Mouse (Mus musculus): ENCODE results near the gene Echdc2. TPM values are rescaled to one million over a fixed set of nuclear protein-coding genes. Genes with fewer than 3 reads are reported as not detected.

The Echdc2 gene
- polyA plus RNA-seq, 1 experiment from 2014 or later, result 44.3 TPM

- Histone ChIP-seq H3K4me3 (ENCODE audit: low read depth, low read length) (no peak overlapping the region), H3K4me1 (ENCODE audit: insufficient read depth) (no peaks in the 10 kb centered on the region), H3K27me3 (ENCODE audit: insufficient read depth, low read length) (no peaks in the 10 kb centered on the region), H3K4me2 (no peak overlapping the region), H3K9ac (no peak overlapping the region), H3K27ac (ENCODE audit: low read depth) (no peak overlapping the region), H3K36me3 (ENCODE audit: insufficient read depth) (no peaks in the 10 kb centered on the region), H3K9me3 (ENCODE audit: low read depth, low read length) (no peaks in the 10 kb centered on the region)
- DNase-seq (no peak), ATAC-seq (ENCODE audit: insufficient read depth) (no peak)
- 88% methylated on average over 8 of the region's 8 CpGs for WGBS
- no peak for TF ChIP-seq CTCF (IDR thresholded peaks at IDR 0.05; ENCODE audit: low read depth)
Measured at GRCm38 (mm10) chr4:108161936-108162335, 3.3 kb upstream of the Echdc2 start.

GRCm38 (mm10) chr4:108163291-108163690 is 1.9 kb upstream of the Echdc2 start:
- no peak for ATAC-seq (ENCODE audit: insufficient read depth)
- 69% methylated on average over 3 of the region's 3 CpGs for WGBS
- no peak for TF ChIP-seq CTCF (IDR thresholded peaks at IDR 0.05; ENCODE audit: low read depth)

GRCm38 (mm10) chr4:108166874-108167273 is 1.6 kb downstream of the Echdc2 start:
- H3K4me2 ChIP-seq, result no peak overlapping the region
- no peak overlapping the region for H3K27ac ChIP-seq (ENCODE audit: low read depth)
- 72% methylated on average over 4 of the region's 4 CpGs for WGBS
- TF ChIP-seq CTCF (IDR thresholded peaks at IDR 0.05; ENCODE audit: low read depth), result no peak
- no peak overlapping the region for H3K4me3 ChIP-seq (ENCODE audit: low read depth, low read length)
- ATAC-seq (ENCODE audit: insufficient read depth) (no peak), DNase-seq (no peak)
- H3K36me3 ChIP-seq (ENCODE audit: insufficient read depth), result peaks cover 4% of the 10 kb centered on the region; the same call in 1 of the 2 replicates
- no peaks in the 10 kb centered on the region for H3K4me1 ChIP-seq (ENCODE audit: insufficient read depth)
- no peaks in the 10 kb centered on the region for H3K27me3 ChIP-seq (ENCODE audit: insufficient read depth, low read length)
- H3K9me3 ChIP-seq (ENCODE audit: low read depth, low read length), result no peaks in the 10 kb centered on the region
- H3K9ac ChIP-seq, result no peak overlapping the region

More at GRCm38 (mm10) chr4:108163291-108163690, 1.9 kb upstream of the Echdc2 start:
- Histone ChIP-seq H3K27me3 (ENCODE audit: insufficient read depth, low read length) (no peaks in the 10 kb centered on the region), H3K27ac (ENCODE audit: low read depth) (no peak overlapping the region), H3K36me3 (ENCODE audit: insufficient read depth) (no peaks in the 10 kb centered on the region), H3K4me2 (no peak overlapping the region), H3K9ac (no peak overlapping the region), H3K4me1 (ENCODE audit: insufficient read depth) (no peaks in the 10 kb centered on the region), H3K4me3 (ENCODE audit: low read depth, low read length) (no peak overlapping the region), H3K9me3 (ENCODE audit: low read depth, low read length) (no peaks in the 10 kb centered on the region)
- DNase-seq, result no peak

DNA sequence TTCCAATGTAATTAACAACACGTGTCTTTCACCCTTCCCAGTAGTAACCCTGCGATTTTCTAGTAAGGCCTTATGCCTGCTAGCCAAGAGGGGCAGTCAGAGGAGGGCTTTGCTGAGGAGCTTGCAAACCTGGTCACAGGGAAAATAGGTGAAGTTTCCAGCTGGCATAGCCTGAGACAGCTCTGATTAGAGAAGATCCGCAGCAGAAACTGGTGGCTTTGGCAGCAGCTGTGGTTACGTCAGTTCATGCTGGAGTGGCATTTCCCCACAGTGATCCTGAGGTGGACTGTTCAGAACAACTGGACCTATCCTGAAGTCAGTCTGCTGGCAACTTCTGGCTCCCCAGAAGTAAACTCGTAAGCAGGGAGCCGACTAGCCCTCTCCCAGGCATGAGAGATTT is 2.8 kb downstream of the Echdc2 start:
- DNase-seq (no peak), ATAC-seq (ENCODE audit: insufficient read depth) (no peak)
- no peak overlapping the region for H3K4me3 ChIP-seq (ENCODE audit: low read depth, low read length)
- H3K4me1 ChIP-seq (ENCODE audit: insufficient read depth), result no peaks in the 10 kb centered on the region
- no peaks in the 10 kb centered on the region for H3K9me3 ChIP-seq (ENCODE audit: low read depth, low read length)
- H3K9ac ChIP-seq, result no peak overlapping the region
- H3K36me3 ChIP-seq (ENCODE audit: insufficient read depth), result peaks cover 4% of the 10 kb centered on the region; the same call in 1 of the 2 replicates
- no peaks in the 10 kb centered on the region for H3K27me3 ChIP-seq (ENCODE audit: insufficient read depth, low read length)
- H3K4me2 ChIP-seq, result no peak overlapping the region
- no peak for TF ChIP-seq CTCF (IDR thresholded peaks at IDR 0.05; ENCODE audit: low read depth)
- H3K27ac ChIP-seq (ENCODE audit: low read depth), result no peak overlapping the region
- 69% methylated on average over 6 of the region's 6 CpGs for WGBS

DNA sequence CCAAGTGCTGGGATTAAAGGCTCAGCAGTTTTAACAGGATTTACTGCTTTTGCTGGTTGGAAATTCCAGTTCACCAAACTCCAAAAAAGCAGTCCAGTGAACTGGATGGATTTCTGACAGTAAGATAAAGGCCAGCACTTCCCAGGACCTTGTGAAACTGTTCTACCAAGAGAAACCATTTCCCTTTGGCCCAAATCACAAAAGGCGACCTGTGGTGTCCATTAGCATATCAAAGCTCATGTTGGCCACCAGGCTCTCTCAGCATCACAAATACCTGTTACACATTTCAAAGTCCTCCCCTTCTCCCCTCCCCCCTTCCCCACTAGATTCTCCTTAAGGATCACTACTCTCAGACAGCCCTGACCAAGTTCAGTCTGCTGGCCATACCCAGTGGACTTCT is 17.0 kb downstream of the Echdc2 start:
- DNase-seq, result no peak
- H3K36me3 ChIP-seq (ENCODE audit: insufficient read depth), result no peaks in the 10 kb centered on the region
- no peaks in the 10 kb centered on the region for H3K27me3 ChIP-seq (ENCODE audit: insufficient read depth, low read length)
- no peak overlapping the region for H3K9ac ChIP-seq
- no peaks in the 10 kb centered on the region for H3K4me1 ChIP-seq (ENCODE audit: insufficient read depth)
- no peak overlapping the region for H3K27ac ChIP-seq (ENCODE audit: low read depth)
- WGBS, result 59% methylated on average over 1 of the region's 1 CpGs
- ATAC-seq (ENCODE audit: insufficient read depth), result no peak
- no peak overlapping the region for H3K4me2 ChIP-seq
- no peaks in the 10 kb centered on the region for H3K9me3 ChIP-seq (ENCODE audit: low read depth, low read length)
- H3K4me3 ChIP-seq (ENCODE audit: low read depth, low read length), result no peak overlapping the region
- TF ChIP-seq CTCF (IDR thresholded peaks at IDR 0.05; ENCODE audit: low read depth), result no peak

DNA sequence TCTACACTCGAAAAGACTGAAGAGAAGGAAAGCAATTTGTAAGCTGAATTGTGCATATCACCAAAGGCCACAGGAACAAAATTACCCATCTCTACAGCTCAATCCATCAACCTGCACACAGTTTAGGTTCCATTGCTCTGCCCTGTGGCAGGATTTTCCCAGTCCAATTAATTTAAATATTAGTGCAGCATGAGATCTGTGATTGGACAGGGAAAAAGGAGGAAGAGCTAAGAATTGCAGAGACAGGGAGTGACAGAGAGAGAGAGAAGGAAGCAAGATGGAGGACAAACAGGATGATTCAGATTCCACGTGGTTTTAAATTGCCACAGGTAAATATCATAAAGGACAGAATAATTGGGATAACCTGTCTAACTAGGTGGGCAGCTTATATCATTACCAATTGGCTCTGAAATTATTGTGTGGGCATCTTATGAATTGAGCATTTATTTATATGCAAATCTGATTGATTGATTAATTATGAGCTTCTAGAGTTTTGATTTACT is 27.6 kb downstream of the Echdc2 start:
- no peaks in the 10 kb centered on the region for H3K27me3 ChIP-seq (ENCODE audit: insufficient read depth, low read length)
- no peak overlapping the region for H3K4me2 ChIP-seq
- no peak overlapping the region for H3K4me3 ChIP-seq (ENCODE audit: low read depth, low read length)
- no peak overlapping the region for H3K9ac ChIP-seq
- TF ChIP-seq CTCF (IDR thresholded peaks at IDR 0.05; ENCODE audit: low read depth), result no peak
- DNase-seq (no peak), ATAC-seq (ENCODE audit: insufficient read depth) (no peak)
- H3K4me1 ChIP-seq (ENCODE audit: insufficient read depth), result no peaks in the 10 kb centered on the region
- 69% methylated on average over 2 of the region's 2 CpGs for WGBS
- no peaks in the 10 kb centered on the region for H3K36me3 ChIP-seq (ENCODE audit: insufficient read depth)
- no peak overlapping the region for H3K27ac ChIP-seq (ENCODE audit: low read depth)
- no peaks in the 10 kb centered on the region for H3K9me3 ChIP-seq (ENCODE audit: low read depth, low read length)

DNA sequence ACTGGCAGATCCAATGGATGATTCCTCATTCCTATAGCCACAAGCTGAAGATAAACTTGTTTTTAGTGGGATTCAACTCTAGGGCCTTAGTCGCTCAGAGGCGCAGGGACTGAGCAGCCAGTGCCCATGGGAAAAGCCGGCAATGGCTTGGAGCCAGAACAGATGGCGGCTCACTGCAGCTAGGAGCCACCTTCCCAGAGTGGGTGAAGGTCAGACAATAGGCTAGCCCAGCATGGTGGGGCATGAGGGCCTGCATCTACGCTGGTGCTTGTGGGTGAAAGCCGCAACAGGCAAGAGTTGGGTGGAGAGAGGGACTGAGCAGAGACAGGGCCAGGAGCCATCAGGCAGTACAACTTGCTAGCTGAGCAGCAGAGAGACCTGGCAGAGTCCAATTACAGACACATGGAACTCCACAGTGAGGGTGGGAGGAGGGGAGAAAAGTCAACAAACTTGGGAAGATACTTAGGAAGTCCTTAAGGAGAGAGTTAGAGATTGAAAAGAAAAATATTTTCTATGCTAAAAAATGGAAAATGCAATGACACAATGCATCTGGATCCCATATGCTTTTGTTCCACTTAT is 31.1 kb downstream of the Echdc2 start:
- Histone ChIP-seq H3K27ac (ENCODE audit: low read depth) (no peak overlapping the region), H3K9me3 (ENCODE audit: low read depth, low read length) (no peaks in the 10 kb centered on the region), H3K4me3 (ENCODE audit: low read depth, low read length) (no peak overlapping the region), H3K9ac (no peak overlapping the region; the same call in 1 of the 2 replicates), H3K27me3 (ENCODE audit: insufficient read depth, low read length) (no peaks in the 10 kb centered on the region), H3K4me2 (no peak overlapping the region), H3K4me1 (ENCODE audit: insufficient read depth) (no peaks in the 10 kb centered on the region), H3K36me3 (ENCODE audit: insufficient read depth) (no peaks in the 10 kb centered on the region)
- 53% methylated on average over 6 of the region's 6 CpGs for WGBS
- TF ChIP-seq CTCF (IDR thresholded peaks at IDR 0.05; ENCODE audit: low read depth), result no peak
- DNase-seq (peak; percentile 2), ATAC-seq (ENCODE audit: insufficient read depth) (no peak)

Data from lung, embryonic 14.5 days (tissue).